Mouse (Mus musculus) heart, embryonic 14.5 days (tissue): ENCODE results near the gene Efna1. TPM values are rescaled to one million over a fixed set of nuclear protein-coding genes. Genes with fewer than 3 reads are reported as not detected.

Experiments
- ATAC-seq: fragments of 200-750 bp; cut with Nextera tagmentation; 2 replicates; pipeline ENCODE4 v1.8.0; 2017; ENCODE audit warnings: low read depth, moderate TSS enrichment; ENCODE audit not compliant: insufficient number of reproducible peaks, insufficient read depth, low FRiP score
- H3K27ac ChIP-seq, 2 experiments: fragments of 200-500 bp in 1 of 2; fragments of 300-500 bp in 1 of 2; sonication (generic) in 1 of 2; replicated peaks in 1 of 2; 2 replicates each; pipeline ENCODE4 v1.5.1; 2012 to 2014; ENCODE audit warnings: low read depth in 2 of 2, low read length in 2 of 2, control low read depth in 1 of 2, mild to moderate bottlenecking in 1 of 2, mixed read lengths in 1 of 2; ENCODE audit not compliant: control insufficient read depth in 1 of 2, insufficient read depth in 1 of 2
- H3K27me3 ChIP-seq: fragments of 300-500 bp; sonication (generic); 2 replicates; pipeline ENCODE4 v1.6.1; 2014; ENCODE audit warnings: mild to moderate bottlenecking, low read length, control low read depth; ENCODE audit not compliant: control insufficient read depth, insufficient read depth
- H3K36me3 ChIP-seq: fragments of 300-500 bp; sonication (generic); 2 replicates; pipeline ENCODE4 v1.6.1; 2014; ENCODE audit warnings: mild to moderate bottlenecking, control low read depth, low read length, mixed read lengths; ENCODE audit not compliant: control insufficient read depth, insufficient read depth
- H3K4me1 ChIP-seq, 2 experiments: fragments of 200-500 bp in 1 of 2; fragments of 300-500 bp in 1 of 2; sonication (generic) in 1 of 2; 2 replicates each; pipeline ENCODE4 v1.6.1; 2012 to 2014; ENCODE audit warnings: low read length in 2 of 2, control low read depth in 1 of 2, mixed read lengths in 1 of 2; ENCODE audit not compliant: control insufficient read depth in 2 of 2, insufficient read depth in 2 of 2
- H3K4me2 ChIP-seq: fragments of 300-500 bp; sonication (generic); 2 replicates; pipeline ENCODE4 v1.6.1; 2014; ENCODE audit warnings: mild to moderate bottlenecking, low read length
- H3K4me3 ChIP-seq, 2 experiments: fragments of 200-500 bp in 1 of 2; fragments of 300-500 bp in 1 of 2; sonication (generic) in 1 of 2; 2 replicates each; pipeline ENCODE4 v1.5.1; 2012 to 2014; ENCODE audit warnings: low read length in 2 of 2, mild to moderate bottlenecking in 2 of 2, control low read depth in 1 of 2, low read depth in 1 of 2, moderate library complexity in 1 of 2; ENCODE audit not compliant: control insufficient read depth in 1 of 2, insufficient read depth in 1 of 2
- H3K9ac ChIP-seq: fragments of 300-500 bp; sonication (generic); 2 replicates; pipeline ENCODE4 v1.6.1; 2014; ENCODE audit warnings: mild to moderate bottlenecking, low read length
- H3K9me3 ChIP-seq: fragments of 300-500 bp; sonication (generic); 2 replicates; pipeline ENCODE4 v1.6.1; 2016; ENCODE audit warnings: low read length, control low read depth; ENCODE audit not compliant: control insufficient read depth
- WGBS: fragments of 180-500 bp; shearing (Covaris S2); extraction: QIAGEN DNeasy Blood & Tissue Kit; methylation state at CpG from one replicate; pipeline ENCODE4 v1.1.7; 2014; 5-methylcytosine and 5-hydroxymethylcytosine counted together
- polyA plus RNA-seq: library from polyadenylated mRNA; unstranded; fragments of >200 nt; fragmentation: Nextera tagmentation; extraction: Ambion mirVana; gene quantifications from 2 replicates; pipeline ENCODE4 v1.2.1, GENCODE M21; 2014

Gene Efna1
- polyA plus RNA-seq, 1 experiment from 2014 or later, result 38.4 TPM

- no peak overlapping the region for H3K4me3 ChIP-seq
- H3K9me3 ChIP-seq, result no peaks in the 10 kb centered on the region
- H3K27me3 ChIP-seq, result peaks cover 12% of the 10 kb centered on the region; the same call in 1 of the 2 replicates
- H3K27ac ChIP-seq, result no peak overlapping the region
- no peak overlapping the region for H3K9ac ChIP-seq
- no peaks in the 10 kb centered on the region for H3K36me3 ChIP-seq
- H3K4me2 ChIP-seq, result no peak overlapping the region
- 67% methylated on average over 16 of the region's 16 CpGs for WGBS
- ATAC-seq, result no peak
- peaks cover 19 to 26% of the 10 kb centered on the region in 2 experiments for H3K4me1 ChIP-seq
Measured at GRCm38 (mm10) chr3:89231772-89232275, 49.1 kb downstream of the Efna1 start.

- Histone ChIP-seq H3K27me3 (peaks cover 17% of the 10 kb centered on the region; the same call in 1 of the 2 replicates), H3K9ac (no peak overlapping the region), H3K9me3 (no peaks in the 10 kb centered on the region), H3K36me3 (no peaks in the 10 kb centered on the region), H3K27ac (no peak overlapping the region), H3K4me3 (no peak overlapping the region), H3K4me1 (peaks cover 19 to 28% of the 10 kb centered on the region in 2 experiments), H3K4me2 (no peak overlapping the region)
- WGBS, result 49% methylated on average over 7 of the region's 7 CpGs
- ATAC-seq, result no peak
Measured at GRCm38 (mm10) chr3:89231345-89231744, 49.6 kb downstream of the Efna1 start.

- no peak overlapping the region for H3K27ac ChIP-seq
- H3K4me3 ChIP-seq, result no peak overlapping the region
- no peak overlapping the region for H3K9ac ChIP-seq
- H3K9me3 ChIP-seq, result no peaks in the 10 kb centered on the region
- no peak for ATAC-seq
- H3K36me3 ChIP-seq, result no peaks in the 10 kb centered on the region
- H3K4me2 ChIP-seq, result no peak overlapping the region
- peaks cover 19 to 28% of the 10 kb centered on the region in 2 experiments for H3K4me1 ChIP-seq
- WGBS, result 82% methylated on average over 2 of the region's 2 CpGs
- H3K27me3 ChIP-seq, result peaks cover 24% of the 10 kb centered on the region; the same call in 1 of the 2 replicates
Measured at GRCm38 (mm10) chr3:89230561-89230960, 50.4 kb downstream of the Efna1 start.

- 63% methylated on average over 4 of the region's 4 CpGs for WGBS
- no peak overlapping the region for H3K4me3 ChIP-seq
- H3K9ac ChIP-seq, result no peak overlapping the region
- no peak for ATAC-seq
- no peaks in the 10 kb centered on the region for H3K36me3 ChIP-seq
- H3K27ac ChIP-seq, result no peak overlapping the region
- 0 out of 2 replicates have a peak overlapping the region, but pooled peaks have one; percentile 73 for H3K4me2 ChIP-seq
- no peaks in the 10 kb centered on the region for H3K9me3 ChIP-seq
- H3K27me3 ChIP-seq, result peaks cover 32% of the 10 kb centered on the region
- H3K4me1 ChIP-seq, result peaks cover 19 to 28% of the 10 kb centered on the region in 2 experiments
Measured at GRCm38 (mm10) chr3:89229276-89229675, 51.7 kb downstream of the Efna1 start.

GRCm38 (mm10) chr3:89228836-89229235 lies 52.1 kb downstream of the Efna1 start, which contains the start of gene Muc1:
TSS of gene Muc1 (plus strand) at chr3:89229057.
- peak within 1 kb of the TSS; percentile 50 to 60 for H3K4me3 ChIP-seq
- H3K27me3 ChIP-seq, result peaks cover 32% of the 10 kb centered on the region
- no peaks in the 10 kb centered on the region for H3K36me3 ChIP-seq
- 22% methylated on average over 10 of the region's 10 CpGs for WGBS
- peak within 1 kb of the TSS; percentile 67 for H3K9ac ChIP-seq
- peak within 1 kb of the TSS; percentile 73 for H3K4me2 ChIP-seq
- H3K4me1 ChIP-seq, result peaks cover 19 to 27% of the 10 kb centered on the region in 2 experiments
- H3K9me3 ChIP-seq, result no peaks in the 10 kb centered on the region
- ATAC-seq, result no peak
- H3K27ac ChIP-seq, result no peak within 1 kb of the TSS

GRCm38 (mm10) chr3:89228180-89228549 lies 52.8 kb downstream of the Efna1 start:
- ATAC-seq, result peak; percentile 55; the same call in 1 of the 2 replicates
- Histone ChIP-seq H3K36me3 (no peaks in the 10 kb centered on the region), H3K4me1 (peaks cover 13 to 21% of the 10 kb centered on the region in 2 experiments), H3K9ac (peak overlapping the region; percentile 67), H3K4me2 (peak overlapping the region; percentile 73), H3K4me3 (peak overlapping the region; percentile 50 to 60), H3K9me3 (no peaks in the 10 kb centered on the region), H3K27ac (no peak overlapping the region), H3K27me3 (peaks cover 32% of the 10 kb centered on the region)
- under 1% methylated on average over 20 of the region's 20 CpGs for WGBS

- H3K4me2 ChIP-seq, result peak overlapping the region; percentile 73
- H3K36me3 ChIP-seq, result no peaks in the 10 kb centered on the region
- peaks cover 32% of the 10 kb centered on the region for H3K27me3 ChIP-seq
- peak; percentile 75 for ATAC-seq
- H3K27ac ChIP-seq, result peak overlapping the region; percentile 26 to 50; a peak in 2 of 4 replicates
- 5% methylated on average over 41 of the region's 41 CpGs for WGBS
- H3K9me3 ChIP-seq, result no peaks in the 10 kb centered on the region
- H3K9ac ChIP-seq, result peak overlapping the region; percentile 49
- H3K4me3 ChIP-seq, result peak overlapping the region; percentile 50 to 60
- H3K4me1 ChIP-seq, result peaks cover 10 to 16% of the 10 kb centered on the region in 2 experiments
Measured at GRCm38 (mm10) chr3:89227307-89228179, 53.4 kb downstream of the Efna1 start.
